Mouse (Mus musculus) left cerebral cortex, adult 9 months (tissue): Measurements from ENCODE around the gene Chchd5.
A peak's percentile ranks its signal among the peaks of the same experiment; 100 is the strongest.

Experiments used
- DNase-seq, 2 experiments: peaks; one replicate each; pipeline ENCODE4 v3.0.0; 2022; ENCODE audit warnings: low spot score in 2 of 2

Gene Chchd5

DNA sequence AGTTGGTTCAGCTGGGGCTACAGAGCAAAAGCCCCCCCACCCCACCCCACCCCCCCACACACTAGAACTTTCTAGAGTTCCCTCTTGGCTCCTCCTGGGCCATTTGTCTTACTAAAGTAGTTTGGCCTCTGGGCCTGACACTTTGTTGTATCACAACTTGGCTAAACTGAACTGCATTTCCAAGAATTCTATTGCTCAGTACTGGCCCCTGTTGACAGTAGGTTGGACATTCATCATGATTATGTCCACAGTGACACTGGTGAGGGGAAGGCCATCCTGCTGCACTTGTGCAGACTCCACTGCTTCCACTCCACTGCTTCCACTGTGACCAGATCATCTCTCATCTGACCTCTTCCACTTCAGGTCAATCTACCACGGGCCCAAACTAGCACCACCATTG is 23.3 kb downstream of the Chchd5 start:
- DNase-seq, result no peak

GRCm38 (mm10) chr2:129164815-129165214 is 35.3 kb downstream of the Chchd5 start:
- DNase-seq, result no peak

DNA sequence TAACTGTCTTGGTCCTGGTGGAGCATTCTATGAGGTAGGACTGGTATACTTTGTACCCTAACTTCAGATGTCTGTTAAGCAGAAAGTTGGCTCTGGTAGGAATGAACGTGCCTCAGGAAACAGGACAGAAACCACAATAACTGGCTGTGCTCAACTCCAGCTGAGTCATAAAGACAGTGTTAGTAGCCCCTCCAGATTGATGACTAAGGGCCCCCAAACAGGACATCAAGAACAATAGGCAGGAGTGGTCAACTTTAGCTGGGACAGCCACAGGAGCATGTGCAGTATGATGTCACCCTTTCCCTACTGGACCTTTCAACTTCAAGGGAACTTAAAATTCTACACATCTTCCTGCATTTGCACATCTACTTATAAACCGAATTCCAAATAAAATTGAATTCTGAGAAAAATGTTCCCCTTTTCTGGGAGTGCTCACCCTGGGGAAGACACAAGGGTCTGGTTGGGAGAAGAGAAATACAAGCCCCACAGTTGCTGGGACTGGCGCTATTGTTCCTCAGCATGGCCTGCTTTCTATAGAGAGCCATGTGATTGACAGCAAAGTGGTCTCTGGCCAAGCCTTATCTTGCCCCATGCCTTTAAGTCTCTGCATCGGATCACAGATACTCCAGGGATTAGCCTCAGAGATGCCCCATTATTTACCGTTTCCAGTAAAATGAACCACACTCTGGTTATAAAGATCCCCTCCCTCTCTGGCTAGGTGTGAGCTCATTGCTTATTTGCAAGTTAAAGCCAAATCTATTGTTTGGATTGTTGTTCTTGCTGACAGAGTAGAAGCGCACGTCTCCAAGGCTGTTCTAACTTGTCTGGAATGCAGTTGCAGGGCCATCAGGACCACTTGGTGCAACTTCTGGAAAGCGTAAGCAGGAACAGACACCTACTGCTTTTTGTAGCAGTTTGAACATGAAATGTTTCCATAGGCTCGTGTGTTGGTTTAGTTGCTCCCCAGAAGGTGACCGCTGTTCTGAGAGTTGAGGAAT is 37.3 kb downstream of the Chchd5 start:
- DNase-seq, result no peak

DNA sequence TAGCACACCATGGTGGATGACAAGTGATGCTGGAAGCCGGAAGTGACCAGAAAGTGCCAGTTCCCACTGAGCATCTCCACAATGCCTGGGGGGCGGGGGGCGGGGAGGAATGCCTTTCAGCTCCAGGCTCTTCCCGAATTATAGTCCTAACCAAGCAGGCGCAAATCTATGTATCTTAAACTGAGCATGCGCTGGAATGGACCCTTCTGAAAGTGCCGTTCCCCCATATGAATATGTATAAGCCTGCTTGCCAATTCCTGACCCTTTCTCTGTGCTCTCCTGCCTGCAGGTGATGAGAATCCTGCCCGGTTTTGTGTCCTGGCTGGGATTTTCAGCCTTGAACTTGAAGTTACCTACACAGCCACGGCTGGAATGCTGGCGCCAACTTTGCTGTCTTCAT is 43.9 kb downstream of the Chchd5 start:
- no peak for DNase-seq

DNA sequence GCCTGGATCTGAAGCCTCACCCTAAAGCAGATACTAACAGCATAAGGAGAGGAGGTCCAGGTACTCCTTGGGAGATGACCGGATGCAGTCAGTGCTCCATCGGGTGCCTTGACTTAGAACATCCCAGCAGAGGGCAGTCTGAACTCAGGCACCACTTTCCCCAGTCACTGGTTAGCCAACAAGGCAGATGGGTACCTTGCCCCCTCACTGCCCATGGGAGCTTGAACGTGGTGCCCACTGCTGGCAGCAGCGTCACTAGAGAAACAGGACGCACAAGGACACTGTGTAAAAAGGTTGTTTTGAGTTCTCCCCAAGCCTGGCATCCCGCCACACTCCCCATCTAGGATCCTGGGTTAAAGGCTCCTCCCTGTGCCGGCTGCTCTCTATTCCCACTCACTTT is 45.0 kb downstream of the Chchd5 start:
- peak in 1 of 2 experiments; percentile 68 for DNase-seq

- no peak for DNase-seq
Measured at GRCm38 (mm10) chr2:129175636-129176035, 46.1 kb downstream of the Chchd5 start.

DNA sequence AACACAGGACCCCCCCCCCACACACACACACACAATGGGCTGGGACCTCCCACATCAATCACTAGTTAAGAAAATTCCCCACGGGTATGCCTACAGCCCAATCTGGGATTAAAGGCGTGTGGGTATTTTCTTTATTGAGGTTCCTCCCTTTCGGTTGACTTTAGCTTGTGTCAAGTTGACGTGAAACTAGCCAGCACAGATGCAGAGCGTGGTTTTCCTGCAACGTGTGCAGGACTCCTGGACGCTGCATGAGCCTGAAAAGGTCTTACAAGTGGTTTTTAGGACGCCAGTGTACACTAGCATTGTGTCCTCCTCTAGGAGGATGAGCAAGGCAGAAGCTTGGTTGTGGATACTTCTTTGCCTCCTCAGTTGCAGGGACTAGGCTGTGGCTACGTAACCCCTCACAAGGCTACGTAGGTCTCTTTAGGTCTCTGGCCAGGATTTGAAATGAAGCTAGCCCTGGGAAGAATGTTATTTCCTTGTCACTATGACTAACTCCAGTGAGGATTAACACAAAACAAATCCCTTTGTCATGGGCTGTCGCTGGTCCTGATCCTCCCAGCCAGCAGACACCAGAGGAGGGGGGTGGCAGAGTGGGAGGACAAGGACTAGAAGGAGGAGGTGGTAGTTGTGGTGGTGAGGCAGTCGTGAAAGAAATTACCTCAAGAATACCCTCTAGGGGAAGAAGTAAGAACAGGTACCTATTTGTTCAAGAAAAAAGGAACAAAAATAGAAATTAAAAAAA is 47.3 kb downstream of the Chchd5 start:
- no peak for DNase-seq

DNA sequence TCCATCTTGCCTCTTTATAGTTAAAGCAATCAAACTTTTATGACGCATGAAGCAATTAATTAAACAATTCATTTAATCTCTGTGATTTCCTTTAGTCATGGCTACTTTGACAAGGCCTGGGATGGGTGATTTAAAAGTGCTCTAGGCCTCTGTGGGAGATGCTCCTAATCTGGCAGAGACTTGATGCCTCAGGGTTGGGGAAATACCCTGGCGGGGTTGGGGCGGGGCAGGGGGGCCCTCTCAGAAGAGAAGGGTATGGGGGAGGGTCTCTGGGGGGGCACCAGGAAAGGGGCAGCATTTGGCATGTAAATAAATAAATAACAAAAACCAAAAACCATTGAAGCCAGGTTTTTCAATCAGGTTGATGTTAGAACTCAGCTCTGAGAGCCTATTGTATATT is 48.2 kb downstream of the Chchd5 start:
- no peak for DNase-seq

DNA sequence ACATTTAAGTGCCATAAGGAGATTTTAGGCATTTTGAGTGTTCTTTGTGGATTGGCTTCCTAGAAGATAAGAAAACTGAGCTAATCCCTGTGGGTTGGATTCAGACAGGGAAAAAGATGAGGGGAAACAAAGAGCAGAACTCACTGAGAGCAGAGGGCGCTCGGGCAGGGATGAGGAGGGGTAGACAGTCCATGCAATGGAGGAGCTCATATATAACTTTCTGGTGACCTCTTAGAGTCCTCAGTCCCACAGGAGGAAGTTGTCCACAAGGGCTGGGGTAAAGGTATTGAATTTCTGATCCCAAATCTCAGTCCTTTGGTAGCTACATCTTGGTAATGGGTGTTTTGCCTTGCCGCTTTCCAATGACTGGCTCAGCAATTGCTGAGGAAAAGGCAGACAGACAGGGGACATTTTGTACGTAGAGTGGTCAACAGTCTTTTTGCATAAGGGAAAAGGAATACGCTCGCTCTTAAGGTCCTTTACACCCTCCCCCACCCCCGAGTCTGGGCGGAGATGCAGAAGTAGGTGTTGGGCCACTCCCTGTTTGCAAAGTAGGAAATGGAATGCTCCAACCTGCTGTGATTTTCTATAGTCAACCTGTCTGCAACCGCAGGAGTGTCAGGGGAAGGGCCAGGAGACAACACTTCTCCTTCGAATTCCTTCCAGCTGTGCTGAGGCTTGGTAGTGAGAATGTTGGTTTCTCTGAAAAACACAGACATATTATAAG is 48.8 kb downstream of the Chchd5 start:
- no peak for DNase-seq

DNA sequence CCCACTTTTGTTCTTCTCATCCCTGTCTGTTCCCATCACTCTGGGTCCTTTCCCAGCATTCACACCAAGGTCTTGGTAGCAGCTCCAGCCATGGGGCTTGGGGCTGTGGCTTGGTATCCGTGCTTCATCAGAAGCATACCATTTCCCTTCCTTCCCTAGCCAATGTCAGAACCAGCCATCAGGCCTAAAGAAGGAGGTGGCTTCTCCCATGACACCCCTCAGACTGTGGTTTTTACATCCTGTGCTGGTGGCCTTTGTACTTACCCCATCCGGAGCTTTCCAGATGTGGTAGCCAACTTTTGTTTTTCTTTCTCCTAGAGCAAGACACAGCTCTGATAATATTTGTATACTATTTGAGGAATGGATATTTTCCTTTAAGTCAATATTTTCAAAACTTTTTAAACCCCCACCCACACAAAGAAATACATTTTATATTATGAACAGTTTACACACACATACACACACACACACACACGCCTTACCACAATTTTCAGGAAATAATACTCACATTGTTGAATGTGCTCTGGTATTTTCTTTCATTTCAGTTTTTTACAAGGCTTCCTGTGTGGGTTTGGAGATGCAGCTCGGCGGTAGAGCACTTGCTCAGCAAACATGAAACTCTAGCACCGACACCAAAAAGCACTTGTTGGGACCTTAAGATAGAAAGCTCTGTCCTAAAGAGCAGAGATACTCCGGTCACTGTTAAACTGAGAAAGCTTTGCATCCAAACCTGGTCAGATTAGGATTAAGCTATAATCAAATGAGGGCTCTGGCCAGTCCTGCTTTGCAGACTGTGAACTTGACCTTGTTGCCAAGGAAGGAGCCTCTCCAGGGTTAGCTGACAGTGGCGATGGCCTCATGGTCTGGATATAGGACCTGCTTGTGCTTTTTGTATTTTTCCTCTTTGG is 50.7 kb downstream of the Chchd5 start:
- no peak for DNase-seq

DNA sequence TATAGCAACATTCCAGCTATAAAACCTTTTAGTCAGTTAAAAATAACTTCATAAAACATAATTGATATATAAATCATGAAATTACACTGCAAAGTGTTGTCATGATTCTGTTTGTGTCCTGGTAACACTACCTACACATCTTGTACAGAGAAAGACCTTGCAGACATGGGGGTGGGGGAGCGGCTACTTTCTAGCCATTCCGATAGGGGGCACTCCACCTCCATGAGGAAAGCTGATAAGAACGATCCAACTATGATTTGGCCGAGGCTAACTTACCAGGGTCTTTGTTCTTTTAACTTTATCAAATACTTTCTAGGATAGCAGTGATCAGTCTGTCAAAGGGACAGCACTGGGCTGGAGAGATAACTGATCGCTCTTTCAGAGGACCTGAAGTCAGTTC is 52.0 kb downstream of the Chchd5 start:
- DNase-seq, result no peak

DNA sequence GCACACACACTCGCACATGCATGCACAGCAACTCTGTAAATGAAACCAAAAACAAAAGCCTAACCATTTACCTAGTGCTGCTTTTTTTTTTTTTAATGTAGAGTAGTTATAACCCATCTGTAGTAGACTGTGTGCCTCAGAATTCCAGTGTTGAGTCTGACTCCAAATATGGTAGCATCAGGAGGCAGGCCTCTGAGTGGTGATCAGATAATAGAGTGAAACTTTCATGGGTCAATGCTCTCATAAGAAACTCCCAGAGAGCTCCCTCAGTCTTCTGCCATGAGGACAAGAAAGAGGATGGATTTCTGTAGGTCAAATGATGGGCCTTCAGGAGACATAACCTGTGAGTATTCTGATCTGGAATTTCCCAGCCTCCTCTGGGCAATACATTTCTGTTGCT is 52.9 kb downstream of the Chchd5 start:
- DNase-seq, result no peak

DNA sequence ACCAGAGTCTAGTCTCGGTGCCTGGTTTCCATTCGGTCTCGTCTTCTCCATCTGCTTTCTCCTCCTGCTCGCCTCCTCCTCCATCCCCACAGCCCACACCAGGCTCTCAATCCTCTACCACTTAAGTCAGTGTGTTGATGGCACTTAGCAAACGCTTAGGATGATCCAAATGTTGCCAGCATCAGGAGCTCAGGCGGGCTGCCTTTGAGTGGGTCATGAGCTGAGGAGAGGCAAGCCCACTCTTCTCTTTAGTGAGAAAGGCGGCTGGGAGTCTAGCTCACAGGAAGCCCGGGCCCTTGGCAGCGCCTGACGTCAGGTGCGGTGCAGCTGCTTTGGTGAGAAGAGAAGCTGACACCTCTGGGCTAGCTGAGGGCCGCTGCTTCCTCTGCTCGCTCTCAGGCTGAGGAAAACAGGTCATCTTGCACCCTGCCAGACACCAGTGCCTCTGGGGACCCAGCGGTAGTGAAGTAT is 54.1 kb downstream of the Chchd5 start:
- peak in 1 of 2 experiments; percentile 77 for DNase-seq
